ENCODE assay signal across 8 mouse cellular contexts in the genomic region with DNA sequence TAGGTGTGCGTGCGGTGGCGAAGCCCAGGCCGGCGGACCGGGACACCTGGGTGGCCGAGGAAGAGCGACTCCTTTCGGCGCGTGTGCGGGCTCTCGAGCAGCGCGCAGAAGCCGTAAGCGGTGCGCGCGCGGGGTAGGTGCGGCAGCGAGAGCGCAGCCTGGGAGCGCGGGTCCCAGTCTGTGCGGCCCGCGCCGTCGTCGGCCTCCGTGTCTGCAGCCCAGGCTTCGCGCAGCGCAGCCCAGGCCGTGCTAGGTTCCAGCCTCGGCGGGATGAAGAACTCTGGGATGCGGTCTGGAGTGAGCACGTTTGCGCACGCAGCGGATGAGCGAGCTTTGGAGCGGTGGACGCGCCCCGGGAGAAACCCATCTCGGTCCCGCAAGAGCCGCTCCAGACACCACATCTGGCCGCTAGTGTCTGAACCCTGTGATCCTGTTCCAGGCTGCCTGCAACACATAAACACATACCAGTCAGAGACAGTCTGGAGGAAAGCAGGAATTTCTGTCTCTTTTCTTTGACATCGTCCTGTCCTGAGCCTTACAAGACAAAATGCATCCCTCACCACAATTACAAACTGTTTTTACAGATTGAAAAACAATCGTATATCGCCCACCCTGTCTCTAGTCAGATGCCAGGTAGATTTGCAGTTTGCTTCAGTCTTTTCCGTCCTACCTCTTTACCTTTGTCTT. TPM values are rescaled to one million over a fixed set of nuclear protein-coding genes. Genes with fewer than 3 reads are reported as not detected.
DNase-seq lines count a peak whose midpoint lies in the region; ATAC-seq and TF ChIP-seq lines count a peak whose summit lies in the region.

No protein-coding gene starts in this region.

- intact Hi-C loops in left cerebral cortex, postnatal 4 days (cut with DNase I), result loop anchor here (5.0 kb wide), 1 partner anchor 141 kb away; no protein-coding TSS in a partner anchor

- no peak for TF ChIP-seq CTCF in forebrain, postnatal 0 days (IDR thresholded peaks at IDR 0.05; ENCODE audit: low read depth)
- no peak for TF ChIP-seq CTCF in liver, adult 2 months (IDR thresholded peaks at IDR 0.05; ENCODE audit: low read depth, low read length)

- H3K36me3 ChIP-seq in forebrain, postnatal 0 days (ENCODE audit: insufficient read depth), result no peaks in the 10 kb centered on the region
- no peaks in the 10 kb centered on the region for H3K36me3 ChIP-seq in liver, adult 2 months (ENCODE audit: control insufficient read depth, insufficient read depth, low read length)
- H3K36me3 ChIP-seq in neural tube, embryonic 14.5 days (ENCODE audit: control insufficient read depth, insufficient read depth, low read length), result no peaks in the 10 kb centered on the region

- 2% methylated on average over 50 of the region's 57 CpGs for WGBS in forebrain, postnatal 0 days
- 1% methylated on average over 55 of the region's 57 CpGs for WGBS in liver, adult 2 months
- 2% methylated on average over 57 of the region's 57 CpGs for WGBS in neural tube, embryonic 14.5 days

- H3K4me3 ChIP-seq in forebrain, postnatal 0 days (ENCODE audit: low read depth, low read length), result peak overlapping the region; percentile 56
- peak overlapping the region; percentile 56; the same call in 1 of the 2 replicates for H3K4me3 ChIP-seq in liver, adult 2 months (ENCODE audit: insufficient read depth, low read depth, low read length)
- H3K4me3 ChIP-seq in neural tube, embryonic 14.5 days (ENCODE audit: low read depth, low read length), result peak overlapping the region; percentile 48

- no peak overlapping the region for H3K27ac ChIP-seq in forebrain, postnatal 0 days (ENCODE audit: low read depth, low read length)
- no peak overlapping the region for H3K27ac ChIP-seq in liver, adult 2 months (replicated peaks; ENCODE audit: insufficient read depth, low read depth, low read length)
- no peak overlapping the region for H3K27ac ChIP-seq in neural tube, embryonic 14.5 days (ENCODE audit: low read depth, low read length)

- TF ChIP-seq POLR2A in liver, adult 2 months (IDR thresholded peaks at IDR 0.05; ENCODE audit: extremely low read depth, insufficient read depth, low read length), result no peak

- H3K27me3 ChIP-seq in forebrain, postnatal 0 days (ENCODE audit: insufficient read depth, low read length), result peaks cover 15% of the 10 kb centered on the region
- peaks cover 22% of the 10 kb centered on the region for H3K27me3 ChIP-seq in liver, adult 2 months (ENCODE audit: control insufficient read depth, insufficient read depth, low read length)
- peaks cover 28% of the 10 kb centered on the region for H3K27me3 ChIP-seq in neural tube, embryonic 14.5 days (ENCODE audit: control insufficient read depth, insufficient read depth, low read length)

- H3K9me3 ChIP-seq in forebrain, postnatal 0 days (ENCODE audit: low read length), result no peaks in the 10 kb centered on the region
- H3K9me3 ChIP-seq in neural tube, embryonic 14.5 days (ENCODE audit: control insufficient read depth, low read length), result no peaks in the 10 kb centered on the region

- DNase-seq in adrenal gland, adult 2 months, result peak; percentile 42
- DNase-seq in adrenal gland, adult 18-20 months (ENCODE audit: low spot score in 2 of 2), result no peak
- peak; percentile 11 to 27 for DNase-seq in left cerebral cortex, adult 18-20 months (ENCODE audit: low spot score in 2 of 2)
- DNase-seq in left cerebral cortex, postnatal 4 days, result no peak
- peak; percentile 69 for DNase-seq in forebrain, postnatal 0 days
- no peak for DNase-seq in liver, adult 2 months (ENCODE audit: extremely low read depth, low read depth, low spot score)
- DNase-seq in cerebellum, adult 11-12 months, result no peak

- peak overlapping the region; percentile 74 for H3K4me2 ChIP-seq in forebrain, postnatal 0 days (ENCODE audit: low read depth)
- peak overlapping the region; percentile 71 for H3K4me2 ChIP-seq in neural tube, embryonic 14.5 days (ENCODE audit: low read depth, low read length)

- H3K79me2 ChIP-seq in liver, adult 2 months (ENCODE audit: control insufficient read depth, insufficient read depth, low read length), result no peaks in the 10 kb centered on the region

- peak overlapping the region; percentile 52 for H3K9ac ChIP-seq in forebrain, postnatal 0 days
- H3K9ac ChIP-seq in liver, adult 2 months (ENCODE audit: low read depth, low read length), result 0 out of 2 replicates have a peak overlapping the region, but pooled peaks have one; percentile 47
- H3K9ac ChIP-seq in neural tube, embryonic 14.5 days (replicated peaks; ENCODE audit: low read depth, low read length), result peak overlapping the region; percentile 56

- H3K4me1 ChIP-seq in forebrain, postnatal 0 days (ENCODE audit: insufficient read depth), result no peaks in the 10 kb centered on the region
- H3K4me1 ChIP-seq in liver, adult 2 months (ENCODE audit: control insufficient read depth, insufficient read depth, low read length), result peaks cover 10% of the 10 kb centered on the region
- 0 out of 2 replicates have a peak, but pooled peaks cover 5% of the 10 kb centered on the region for H3K4me1 ChIP-seq in neural tube, embryonic 14.5 days (ENCODE audit: control insufficient read depth, insufficient read depth, low read length)

- ATAC-seq in forebrain, postnatal 0 days, result peak; percentile 78
- peak; percentile 72 for ATAC-seq in neural tube, embryonic 14.5 days (ENCODE audit: low read depth)

RNA-seq across cellular contexts. Expression of gene C2cd4a, which starts 0.6 kb away (rescaled TPM):
- total RNA-seq in adrenal gland, adult 2 months (2021), result not detected
- polyA plus RNA-seq in adrenal gland, adult 2 months (2012; rRNA removed), result 2.0 and 3.2 TPM in 2 replicates
- total RNA-seq in adrenal gland, adult 18-20 months (2021), result not detected
- under 1 TPM in 1 of 2 experiments, not detected in 1; 0.35 TPM for total RNA-seq in left cerebral cortex, adult 18-20 months (2021)
- not detected for total RNA-seq in left cerebral cortex, postnatal 4 days (2021)
- 0.14 and 0.15 TPM in 2 replicates for total RNA-seq in forebrain, postnatal 0 days (2014; rRNA removed)
- polyA plus RNA-seq in forebrain, postnatal 0 days (2015; fragmentation: Nextera tagmentation; extraction: Ambion mirVana), result 0.33 and 0.46 TPM in 2 replicates
- total RNA-seq in liver, adult 2 months (2014; rRNA removed), result not detected in 2 replicates
- 0.07 TPM in 1 of 2 replicates, not detected in the other for polyA plus RNA-seq in liver, adult 2 months (2012; rRNA removed)
- polyA plus RNA-seq in neural tube, embryonic 14.5 days (2014; fragmentation: Nextera tagmentation; extraction: Ambion mirVana), result 0.57 and 0.63 TPM in 2 replicates

RNA-seq across cellular contexts. Expression of gene Vps13c, which starts 8.7 kb away (rescaled TPM):
- 10 to 100 TPM; 40.6 to 57.6 TPM for total RNA-seq in adrenal gland, adult 2 months (2021)
- 2.7 and 3.7 TPM in 2 replicates for polyA plus RNA-seq in adrenal gland, adult 2 months (2012; rRNA removed)
- total RNA-seq in adrenal gland, adult 18-20 months (2021), result 10 to 100 TPM; 39.8 to 46.3 TPM
- 10 to 100 TPM; 76.8 to 81.1 TPM for total RNA-seq in left cerebral cortex, adult 18-20 months (2021)
- 10 to 100 TPM; 37.0 to 38.7 TPM for total RNA-seq in left cerebral cortex, postnatal 4 days (2021)
- total RNA-seq in forebrain, postnatal 0 days (2014; rRNA removed), result 20.9 and 22.9 TPM in 2 replicates
- 2.8 and 4.6 TPM in 2 replicates for polyA plus RNA-seq in forebrain, postnatal 0 days (2015; fragmentation: Nextera tagmentation; extraction: Ambion mirVana)
- 29.7 and 34.6 TPM in 2 replicates for total RNA-seq in liver, adult 2 months (2014; rRNA removed)
- polyA plus RNA-seq in liver, adult 2 months (2012; rRNA removed), result 4.8 and 4.9 TPM in 2 replicates
- polyA plus RNA-seq in neural tube, embryonic 14.5 days (2014; fragmentation: Nextera tagmentation; extraction: Ambion mirVana), result 11.0 and 16.5 TPM in 2 replicates

Comparison
In these comparisons a context has a peak if more than half of its experiments do, and no peak if none do; other contexts are left out.
1. DNase-seq: peak in adrenal gland, adult 2 months (single experiment), left cerebral cortex, adult 18-20 months (2 of 2) and forebrain, postnatal 0 days (single experiment); none in adrenal gland, adult 18-20 months (0 of 2), left cerebral cortex, postnatal 4 days (single experiment), liver, adult 2 months (single experiment) and cerebellum, adult 11-12 months (single experiment).
2. Peak in every context shown above with its lines, with median percentiles within 50 percentile points of each other: H3K4me3 ChIP-seq and H3K9ac ChIP-seq.